Mouse (Mus musculus) kidney, adult 2 months (tissue): Measurements from ENCODE around the gene Gaa. TPM values are rescaled to one million over a fixed set of nuclear protein-coding genes. Genes with fewer than 3 reads are reported as not detected.

ENCODE experiments used
- DNase-seq: peaks from one replicate; pipeline ENCODE4 v3.0.0; 2021
- H3K27ac ChIP-seq: fragments of 200-500 bp; 2 replicates; pipeline ENCODE4 v1.5.1; 2012; ENCODE audit warnings: low read depth, low read length, control low read depth, inconsistent platforms; ENCODE audit not compliant: insufficient read depth
- H3K27me3 ChIP-seq: fragments of 200-500 bp; replicated peaks from 2 replicates; pipeline ENCODE4 v1.6.1; 2012; ENCODE audit warnings: mild to moderate bottlenecking, moderate library complexity, low read length, inconsistent platforms; ENCODE audit not compliant: control insufficient read depth, insufficient read depth
- H3K36me3 ChIP-seq: fragments of 200-500 bp; 2 replicates; pipeline ENCODE4 v1.6.1; 2012; ENCODE audit warnings: mild to moderate bottlenecking, moderate library complexity, low read length, inconsistent platforms; ENCODE audit not compliant: control insufficient read depth, insufficient read depth
- H3K4me1 ChIP-seq: fragments of 200-500 bp; 2 replicates; pipeline ENCODE4 v1.6.1; 2011; ENCODE audit warnings: low read length; ENCODE audit not compliant: control insufficient read depth, insufficient read depth
- H3K4me3 ChIP-seq: fragments of 200-500 bp; 2 replicates; pipeline ENCODE4 v1.5.1; 2011; ENCODE audit warnings: mild to moderate bottlenecking, low read depth, low read length, control low read depth; ENCODE audit not compliant: insufficient read depth
- CTCF ChIP-seq: fragments of 200-500 bp; conservative IDR thresholded peaks from 2 replicates; pipeline ENCODE4 v1.5.1; 2011; ENCODE audit warnings: low read depth, mild to moderate bottlenecking, control low read depth, low read length, moderate library complexity, mixed read lengths; ENCODE audit not compliant: insufficient read depth, insufficient read length
- POLR2A ChIP-seq: fragments of 200-500 bp; IDR thresholded peaks from one replicate; pipeline ENCODE4 v1.6.1; 2011; ENCODE audit warnings: low read depth, low read length, control low read depth
- WGBS: fragments of 180-500 bp; shearing (Covaris S2); methylation state at CpG from one replicate; pipeline ENCODE4 v1.1.7; 2018; 5-methylcytosine and 5-hydroxymethylcytosine counted together
- polyA plus RNA-seq: library from polyadenylated mRNA; depleted of rRNA; stranded (reverse); fragments of >200 nt; gene quantifications from 2 replicates; pipeline ENCODE4 v1.2.3, GENCODE M21; 2012; rRNA removed

Gaa gene
- polyA plus RNA-seq, 1 experiment = 152 TPM

GRCm38 (mm10) chr11:119330592-119330991 is 62.9 kb downstream of the Gaa start:
- no peak for DNase-seq
- no peak for TF ChIP-seq POLR2A
- TF ChIP-seq CTCF = no peak
- Histone ChIP-seq H3K27ac (no peak overlapping the region), H3K27me3 (no peaks in the 10 kb centered on the region), H3K36me3 (no peaks in the 10 kb centered on the region), H3K4me1 (no peaks in the 10 kb centered on the region), H3K4me3 (no peak overlapping the region)
- WGBS = 63% methylated on average over 4 of the region's 4 CpGs

DNA sequence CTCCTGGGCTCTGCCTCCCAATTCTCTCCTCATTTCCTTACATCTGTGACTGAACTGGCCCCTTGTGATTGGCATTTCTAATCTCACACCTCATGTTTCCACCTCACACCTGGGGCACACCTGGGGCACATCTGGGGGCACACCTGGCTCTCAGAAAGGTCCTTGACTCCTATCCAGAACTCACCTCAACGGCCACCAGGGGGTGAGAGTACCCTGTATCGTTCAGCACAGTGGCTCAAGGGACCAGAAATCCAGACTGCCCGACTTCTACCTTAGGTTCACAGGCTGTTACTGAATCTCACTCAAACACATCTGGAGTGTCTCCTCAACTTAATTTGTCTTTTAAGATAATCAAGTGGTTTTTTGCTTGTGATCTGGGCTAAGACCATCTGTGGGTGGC is 64.3 kb downstream of the Gaa start:
- no peak for DNase-seq
- 31% methylated on average over 3 of the region's 3 CpGs for WGBS
- H3K27ac ChIP-seq = no peak overlapping the region
- H3K27me3 ChIP-seq = no peaks in the 10 kb centered on the region
- H3K4me1 ChIP-seq = no peaks in the 10 kb centered on the region
- no peaks in the 10 kb centered on the region for H3K36me3 ChIP-seq
- TF ChIP-seq CTCF (no peak), POLR2A (no peak)
- no peak overlapping the region for H3K4me3 ChIP-seq

Other genes starting within 250 kb of the Gaa start
- gene Cbx2, start 244.9 kb upstream of the Gaa start, polyA plus RNA-seq = 3.5 and 3.9 TPM in 2 replicates
- gene Cbx8, start 226.9 kb upstream of the Gaa start, polyA plus RNA-seq = 2.1 and 2.7 TPM in 2 replicates
- gene Cbx4, start 181.7 kb upstream of the Gaa start, polyA plus RNA-seq = 9.3 and 10.6 TPM in 2 replicates
- 25.2 and 31.5 TPM in 2 replicates for gene Tbc1d16, start 39.4 kb upstream of the Gaa start, polyA plus RNA-seq
- gene Ccdc40, start 39.3 kb upstream of the Gaa start, polyA plus RNA-seq = 0.27 and 0.30 TPM in 2 replicates
- 88.4 and 94.2 TPM in 2 replicates for gene Eif4a3, start 32.2 kb downstream of the Gaa start, polyA plus RNA-seq
- 3.7 and 3.9 TPM in 2 replicates for gene Card14, start 39.9 kb downstream of the Gaa start, polyA plus RNA-seq
- 24.8 and 28.8 TPM in 2 replicates for gene Sgsh, start 87.6 kb downstream of the Gaa start, polyA plus RNA-seq
- gene Slc26a11, start 87.7 kb downstream of the Gaa start, polyA plus RNA-seq = 13.0 and 27.9 TPM in 2 replicates
- 15.0 and 18.5 TPM in 2 replicates for gene Rnf213, start 125.2 kb downstream of the Gaa start, polyA plus RNA-seq
- gene Endov, start 223.5 kb downstream of the Gaa start, polyA plus RNA-seq = 14.1 TPM in 2 replicates